Mouse (Mus musculus) lung, postnatal 0 days (tissue): ENCODE results near the gene Adamts4.

Experiments
- CTCF ChIP-seq: IDR thresholded peaks from 2 replicates; pipeline ENCODE4 v1.5.1; 2016; ENCODE audit warnings: antibody characterized with exemption, mild to moderate bottlenecking
- EP300 ChIP-seq: IDR thresholded peaks from 2 replicates; pipeline ENCODE4 v1.6.1; 2016; ENCODE audit warnings: antibody characterized with exemption, mild to moderate bottlenecking, control low read depth

GRCm38 (mm10) chr1:171223796-171224195 lies 26.4 kb upstream of the Adamts4 start:
- TF ChIP-seq CTCF = no peak
- TF ChIP-seq EP300 = no peak
